Mouse (Mus musculus): ENCODE results near the gene Vopp1. TPM values are rescaled to one million over a fixed set of nuclear protein-coding genes. Genes with fewer than 3 reads are reported as not detected.

Gene Vopp1
- polyA plus RNA-seq, 1 experiment from 2014 or later: 54.2 TPM

- WGBS: 83% methylated on average over 3 of the region's 3 CpGs
- Histone ChIP-seq H3K27me3 (no peaks in the 10 kb centered on the region), H3K4me2 (no peak overlapping the region), H3K27ac (no peak overlapping the region), H3K9ac (no peak overlapping the region), H3K9me3 (no peaks in the 10 kb centered on the region), H3K4me1 (no peaks in the 10 kb centered on the region), H3K4me3 (no peak overlapping the region), H3K36me3 (peaks cover 15% of the 10 kb centered on the region)
- no peak for ATAC-seq (ENCODE audit: insufficient number of reproducible peaks, insufficient read depth, low FRiP score, low TSS enrichment, low read depth)
These were observed 44.6 kb downstream of the Vopp1 start for GRCm38 (mm10) chr6:57780359-57780758.

GRCm38 (mm10) chr6:57773792-57774191, 51.2 kb downstream of the Vopp1 start:
- no peak overlapping the region for H3K4me3 ChIP-seq
- no peaks in the 10 kb centered on the region for H3K27me3 ChIP-seq
- H3K36me3 ChIP-seq: peaks cover 46% of the 10 kb centered on the region
- ATAC-seq (ENCODE audit: insufficient number of reproducible peaks, insufficient read depth, low FRiP score, low TSS enrichment, low read depth): no peak
- no peak overlapping the region for H3K9ac ChIP-seq
- WGBS: 90% methylated on average over 1 of the region's 1 CpGs
- no peak overlapping the region for H3K4me2 ChIP-seq
- H3K9me3 ChIP-seq: no peaks in the 10 kb centered on the region
- no peaks in the 10 kb centered on the region for H3K4me1 ChIP-seq
- no peak overlapping the region for H3K27ac ChIP-seq

- Histone ChIP-seq H3K36me3 (peaks cover 42% of the 10 kb centered on the region), H3K9ac (no peak overlapping the region)
These were observed 54.3 kb downstream of the Vopp1 start for GRCm38 (mm10) chr6:57770467-57771190.

GRCm38 (mm10) chr6:57768948-57769525, 55.9 kb downstream of the Vopp1 start:
- Histone ChIP-seq H3K36me3 (peaks cover 34% of the 10 kb centered on the region), H3K4me1 (peaks cover 11% of the 10 kb centered on the region), H3K4me3 (no peak overlapping the region), H3K4me2 (no peak overlapping the region), H3K27me3 (no peaks in the 10 kb centered on the region), H3K27ac (no peak overlapping the region), H3K9ac (no peak overlapping the region), H3K9me3 (no peaks in the 10 kb centered on the region)
- 92% methylated on average over 7 of the region's 7 CpGs for WGBS
- ATAC-seq (ENCODE audit: insufficient number of reproducible peaks, insufficient read depth, low FRiP score, low TSS enrichment, low read depth): no peak

More at GRCm38 (mm10) chr6:57770467-57771190, 54.3 kb downstream of the Vopp1 start:
- WGBS: 95% methylated on average over 1 of the region's 1 CpGs
- no peak for ATAC-seq (ENCODE audit: insufficient number of reproducible peaks, insufficient read depth, low FRiP score, low TSS enrichment, low read depth)
- no peak overlapping the region for H3K27ac ChIP-seq
- H3K9me3 ChIP-seq: no peaks in the 10 kb centered on the region
- peaks cover 6% of the 10 kb centered on the region for H3K4me1 ChIP-seq
- H3K4me2 ChIP-seq: no peak overlapping the region
- H3K4me3 ChIP-seq: no peak overlapping the region
- H3K27me3 ChIP-seq: no peaks in the 10 kb centered on the region

GRCm38 (mm10) chr6:57767112-57767868, 57.7 kb downstream of the Vopp1 start:
- Histone ChIP-seq H3K4me2 (no peak overlapping the region), H3K9me3 (no peaks in the 10 kb centered on the region), H3K36me3 (peaks cover 25% of the 10 kb centered on the region), H3K4me1 (peaks cover 11% of the 10 kb centered on the region), H3K27me3 (no peaks in the 10 kb centered on the region), H3K27ac (no peak overlapping the region), H3K4me3 (no peak overlapping the region), H3K9ac (no peak overlapping the region)
- 77% methylated on average over 8 of the region's 8 CpGs for WGBS
- ATAC-seq (ENCODE audit: insufficient number of reproducible peaks, insufficient read depth, low FRiP score, low TSS enrichment, low read depth): no peak

GRCm38 (mm10) chr6:57766287-57766686, 58.7 kb downstream of the Vopp1 start:
- H3K4me3 ChIP-seq: no peak overlapping the region
- peaks cover 29% of the 10 kb centered on the region for H3K36me3 ChIP-seq
- H3K4me1 ChIP-seq: peaks cover 11% of the 10 kb centered on the region
- H3K9me3 ChIP-seq: no peaks in the 10 kb centered on the region
- H3K27ac ChIP-seq: no peak overlapping the region
- H3K27me3 ChIP-seq: no peaks in the 10 kb centered on the region
- ATAC-seq (ENCODE audit: insufficient number of reproducible peaks, insufficient read depth, low FRiP score, low TSS enrichment, low read depth): no peak
- H3K4me2 ChIP-seq: no peak overlapping the region
- no peak overlapping the region for H3K9ac ChIP-seq
- 74% methylated on average over 1 of the region's 1 CpGs for WGBS

GRCm38 (mm10) chr6:57765095-57765878, 59.7 kb downstream of the Vopp1 start:
- ATAC-seq (ENCODE audit: insufficient number of reproducible peaks, insufficient read depth, low FRiP score, low TSS enrichment, low read depth): no peak
- H3K4me3 ChIP-seq: no peak overlapping the region
- H3K9me3 ChIP-seq: no peaks in the 10 kb centered on the region
- no peaks in the 10 kb centered on the region for H3K27me3 ChIP-seq
- peaks cover 11% of the 10 kb centered on the region for H3K4me1 ChIP-seq
- no peak overlapping the region for H3K27ac ChIP-seq
- H3K4me2 ChIP-seq: no peak overlapping the region
- H3K36me3 ChIP-seq: peaks cover 29% of the 10 kb centered on the region
- WGBS: 52% methylated on average over 3 of the region's 3 CpGs
- H3K9ac ChIP-seq: no peak overlapping the region

GRCm38 (mm10) chr6:57763054-57763453, 61.9 kb downstream of the Vopp1 start:
- Histone ChIP-seq H3K4me1 (peaks cover 11% of the 10 kb centered on the region), H3K9me3 (no peaks in the 10 kb centered on the region), H3K27ac (no peak overlapping the region), H3K9ac (no peak overlapping the region), H3K4me3 (no peak overlapping the region), H3K36me3 (peaks cover 28% of the 10 kb centered on the region), H3K4me2 (no peak overlapping the region), H3K27me3 (no peaks in the 10 kb centered on the region)
- ATAC-seq (ENCODE audit: insufficient number of reproducible peaks, insufficient read depth, low FRiP score, low TSS enrichment, low read depth): no peak

GRCm38 (mm10) chr6:57753962-57754759, 70.8 kb downstream of the Vopp1 start:
- H3K4me1 ChIP-seq: no peaks in the 10 kb centered on the region
- H3K9ac ChIP-seq: no peak overlapping the region
- H3K4me2 ChIP-seq: no peak overlapping the region
- H3K36me3 ChIP-seq: peaks cover 39% of the 10 kb centered on the region
- no peaks in the 10 kb centered on the region for H3K9me3 ChIP-seq
- ATAC-seq (ENCODE audit: insufficient number of reproducible peaks, insufficient read depth, low FRiP score, low TSS enrichment, low read depth): no peak
- H3K27me3 ChIP-seq: no peaks in the 10 kb centered on the region
- no peak overlapping the region for H3K27ac ChIP-seq
- H3K4me3 ChIP-seq: no peak overlapping the region
- 93% methylated on average over 9 of the region's 9 CpGs for WGBS

GRCm38 (mm10) chr6:57745748-57746129, 79.2 kb downstream of the Vopp1 start:
- H3K4me2 ChIP-seq: no peak overlapping the region
- H3K9me3 ChIP-seq: no peaks in the 10 kb centered on the region
- WGBS: 94% methylated on average over 2 of the region's 2 CpGs
- H3K27ac ChIP-seq: no peak overlapping the region
- no peaks in the 10 kb centered on the region for H3K4me1 ChIP-seq
- no peaks in the 10 kb centered on the region for H3K27me3 ChIP-seq
- no peak overlapping the region for H3K9ac ChIP-seq
- H3K4me3 ChIP-seq: no peak overlapping the region
- H3K36me3 ChIP-seq: no peaks in the 10 kb centered on the region
- no peak for ATAC-seq (ENCODE audit: insufficient number of reproducible peaks, insufficient read depth, low FRiP score, low TSS enrichment, low read depth)

Measured in embryonic facial prominence, embryonic 13.5 days (tissue).